Mouse (Mus musculus): ENCODE data around the gene Fgfr2. TPM values are rescaled to one million over a fixed set of nuclear protein-coding genes. Genes with fewer than 3 reads are reported as not detected.

Gene Fgfr2
- polyA plus RNA-seq, 1 experiment from 2014 or later = 24.9 TPM

DNA sequence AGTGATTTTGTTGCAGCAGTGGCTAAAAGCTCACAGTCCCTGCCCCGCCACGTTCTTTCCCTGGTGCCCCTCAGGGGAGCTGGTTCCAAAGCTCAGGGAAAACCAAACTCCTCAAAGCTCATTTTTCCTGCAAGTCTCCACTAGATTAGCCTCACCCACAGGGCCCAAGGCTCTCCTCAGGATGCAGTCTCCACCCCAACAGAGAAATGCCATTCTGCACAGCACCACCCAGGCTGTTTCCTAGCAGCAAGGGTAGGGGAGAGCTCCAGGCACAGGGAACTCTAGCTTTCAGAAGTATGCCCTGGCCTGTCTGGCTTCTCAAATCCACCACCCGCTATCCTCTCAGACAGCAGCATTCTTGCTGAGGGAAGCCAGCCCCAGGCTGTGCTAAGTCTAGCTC lies 888.9 kb downstream of the Fgfr2 start:
- 74% methylated on average over 3 of the region's 3 CpGs for WGBS (ENCODE audit: insufficient replicate concordance)

DNA sequence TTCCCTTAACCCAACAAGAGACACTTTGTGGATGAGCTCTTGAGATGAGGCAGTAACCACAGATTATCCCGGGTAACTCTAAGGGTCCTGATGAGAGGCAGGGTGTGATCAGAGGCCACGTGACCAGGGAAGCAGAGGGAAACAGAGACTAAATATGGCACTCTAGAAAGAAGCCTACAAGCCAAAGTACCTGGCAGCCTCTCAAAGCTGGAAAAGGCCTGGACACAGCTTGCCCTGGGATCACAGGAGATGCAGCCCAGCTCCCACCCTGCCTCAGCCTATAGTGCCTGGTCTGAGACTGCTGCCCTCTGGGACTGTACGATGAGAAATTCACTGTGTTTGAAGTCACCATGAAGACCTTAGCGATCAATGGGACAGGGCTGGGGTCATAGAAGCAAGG lies 889.4 kb downstream of the Fgfr2 start:
- Histone ChIP-seq H3K27me3 (ENCODE audit: control insufficient read depth, insufficient read depth, low read length) (no peaks in the 10 kb centered on the region), H3K9me3 (replicated peaks; ENCODE audit: control insufficient read depth, low read length) (no peaks in the 10 kb centered on the region), H3K9ac (ENCODE audit: low read depth, low read length) (no peak overlapping the region), H3K36me3 (ENCODE audit: control insufficient read depth, insufficient read depth, low read length) (no peaks in the 10 kb centered on the region), H3K4me1 (ENCODE audit: control insufficient read depth, insufficient read depth, low read length) (no peaks in the 10 kb centered on the region; the same call in 1 of the 2 replicates), H3K4me2 (no peak overlapping the region), H3K27ac (ENCODE audit: low read depth, low read length) (no peak overlapping the region), H3K4me3 (ENCODE audit: low read depth, low read length) (no peak overlapping the region)
- ATAC-seq (replicated peaks; ENCODE audit: insufficient number of reproducible peaks, low FRiP score, low TSS enrichment) = no peak
- WGBS (ENCODE audit: insufficient replicate concordance) = 70% methylated on average over 4 of the region's 4 CpGs

More for the DNA sequence above, 888.9 kb downstream of the Fgfr2 start:
- ATAC-seq (replicated peaks; ENCODE audit: insufficient number of reproducible peaks, low FRiP score, low TSS enrichment) = no peak
- no peak overlapping the region for H3K4me2 ChIP-seq
- H3K36me3 ChIP-seq (ENCODE audit: control insufficient read depth, insufficient read depth, low read length) = no peaks in the 10 kb centered on the region
- H3K9me3 ChIP-seq (replicated peaks; ENCODE audit: control insufficient read depth, low read length) = no peaks in the 10 kb centered on the region
- H3K27ac ChIP-seq (ENCODE audit: low read depth, low read length) = no peak overlapping the region
- H3K9ac ChIP-seq (ENCODE audit: low read depth, low read length) = no peak overlapping the region
- H3K4me1 ChIP-seq (ENCODE audit: control insufficient read depth, insufficient read depth, low read length) = no peaks in the 10 kb centered on the region; the same call in 1 of the 2 replicates
- no peak overlapping the region for H3K4me3 ChIP-seq (ENCODE audit: low read depth, low read length)
- no peaks in the 10 kb centered on the region for H3K27me3 ChIP-seq (ENCODE audit: control insufficient read depth, insufficient read depth, low read length)

DNA sequence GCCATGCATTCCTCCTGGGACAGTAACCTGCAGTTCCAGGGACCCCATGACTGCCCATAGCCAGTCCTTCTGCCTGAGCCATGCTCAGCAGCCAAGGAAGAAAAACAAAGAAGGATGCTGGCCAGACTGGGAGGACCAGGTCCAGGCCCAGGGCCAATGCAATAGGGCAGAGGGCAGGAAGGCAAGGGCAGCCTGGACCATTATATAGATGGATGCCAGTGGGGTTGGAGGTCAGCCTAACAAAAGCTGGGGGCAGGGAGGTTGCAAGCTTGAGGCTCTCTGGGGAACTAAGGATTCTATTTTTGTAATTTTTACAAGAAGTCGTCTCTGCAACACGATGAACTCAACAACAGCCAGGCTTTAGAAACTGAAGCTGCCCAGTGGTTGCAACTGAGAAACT lies 890.2 kb downstream of the Fgfr2 start:
- H3K4me2 ChIP-seq = no peak overlapping the region
- H3K27me3 ChIP-seq (ENCODE audit: control insufficient read depth, insufficient read depth, low read length) = no peaks in the 10 kb centered on the region
- H3K4me3 ChIP-seq (ENCODE audit: low read depth, low read length) = no peak overlapping the region
- H3K36me3 ChIP-seq (ENCODE audit: control insufficient read depth, insufficient read depth, low read length) = no peaks in the 10 kb centered on the region
- 53% methylated on average over 2 of the region's 2 CpGs for WGBS (ENCODE audit: insufficient replicate concordance)
- H3K27ac ChIP-seq (ENCODE audit: low read depth, low read length) = no peak overlapping the region
- H3K4me1 ChIP-seq (ENCODE audit: control insufficient read depth, insufficient read depth, low read length) = no peaks in the 10 kb centered on the region; the same call in 1 of the 2 replicates
- no peaks in the 10 kb centered on the region for H3K9me3 ChIP-seq (replicated peaks; ENCODE audit: control insufficient read depth, low read length)
- ATAC-seq (replicated peaks; ENCODE audit: insufficient number of reproducible peaks, low FRiP score, low TSS enrichment) = no peak
- no peak overlapping the region for H3K9ac ChIP-seq (ENCODE audit: low read depth, low read length)

GRCm38 (mm10) chr7:132231476-132231875 lies 891.7 kb downstream of the Fgfr2 start:
- Histone ChIP-seq H3K36me3 (ENCODE audit: control insufficient read depth, insufficient read depth, low read length) (no peaks in the 10 kb centered on the region), H3K9ac (ENCODE audit: low read depth, low read length) (no peak overlapping the region), H3K9me3 (replicated peaks; ENCODE audit: control insufficient read depth, low read length) (no peaks in the 10 kb centered on the region), H3K4me1 (ENCODE audit: control insufficient read depth, insufficient read depth, low read length) (no peaks in the 10 kb centered on the region), H3K27me3 (ENCODE audit: control insufficient read depth, insufficient read depth, low read length) (no peaks in the 10 kb centered on the region), H3K4me2 (no peak overlapping the region), H3K27ac (ENCODE audit: low read depth, low read length) (no peak overlapping the region), H3K4me3 (ENCODE audit: low read depth, low read length) (no peak overlapping the region)
- WGBS (ENCODE audit: insufficient replicate concordance) = 76% methylated on average over 3 of the region's 3 CpGs
- no peak for ATAC-seq (replicated peaks; ENCODE audit: insufficient number of reproducible peaks, low FRiP score, low TSS enrichment)

DNA sequence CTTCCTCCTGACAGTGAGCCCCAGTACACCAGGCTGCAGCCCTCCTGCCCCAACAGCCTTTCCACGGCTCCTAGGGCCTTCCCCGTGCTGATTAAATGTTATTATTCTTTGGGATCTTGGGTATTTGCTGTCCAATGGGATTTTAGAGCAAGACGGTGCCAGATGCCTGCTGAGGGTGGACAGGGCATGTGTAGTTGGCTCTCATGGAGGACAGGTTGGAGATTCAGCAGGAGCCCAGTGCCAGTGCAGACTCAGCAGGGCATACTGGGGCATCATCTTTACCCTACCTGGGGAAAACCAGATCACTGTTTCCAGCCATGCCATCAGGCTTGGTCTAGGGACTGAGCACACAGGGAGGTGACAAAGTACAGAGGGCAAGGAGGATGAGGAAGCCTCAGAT lies 892.2 kb downstream of the Fgfr2 start:
- H3K4me1 ChIP-seq (ENCODE audit: control insufficient read depth, insufficient read depth, low read length) = no peaks in the 10 kb centered on the region
- H3K4me2 ChIP-seq = no peak overlapping the region
- no peak for ATAC-seq (replicated peaks; ENCODE audit: insufficient number of reproducible peaks, low FRiP score, low TSS enrichment)
- H3K9me3 ChIP-seq (replicated peaks; ENCODE audit: control insufficient read depth, low read length) = no peaks in the 10 kb centered on the region
- H3K27ac ChIP-seq (ENCODE audit: low read depth, low read length) = no peak overlapping the region
- H3K9ac ChIP-seq (ENCODE audit: low read depth, low read length) = no peak overlapping the region
- H3K36me3 ChIP-seq (ENCODE audit: control insufficient read depth, insufficient read depth, low read length) = no peaks in the 10 kb centered on the region
- H3K27me3 ChIP-seq (ENCODE audit: control insufficient read depth, insufficient read depth, low read length) = no peaks in the 10 kb centered on the region
- 72% methylated on average over 3 of the region's 3 CpGs for WGBS (ENCODE audit: insufficient replicate concordance)
- H3K4me3 ChIP-seq (ENCODE audit: low read depth, low read length) = no peak overlapping the region

- no peak overlapping the region for H3K27ac ChIP-seq (ENCODE audit: low read depth, low read length)
- 70% methylated on average over 8 of the region's 8 CpGs for WGBS (ENCODE audit: insufficient replicate concordance)
- no peak overlapping the region for H3K4me2 ChIP-seq
- no peak overlapping the region for H3K4me3 ChIP-seq (ENCODE audit: low read depth, low read length)
- no peaks in the 10 kb centered on the region for H3K9me3 ChIP-seq (replicated peaks; ENCODE audit: control insufficient read depth, low read length)
- H3K27me3 ChIP-seq (ENCODE audit: control insufficient read depth, insufficient read depth, low read length) = peaks cover 5% of the 10 kb centered on the region; the same call in 1 of the 2 replicates
- no peak overlapping the region for H3K9ac ChIP-seq (ENCODE audit: low read depth, low read length)
- no peaks in the 10 kb centered on the region for H3K36me3 ChIP-seq (ENCODE audit: control insufficient read depth, insufficient read depth, low read length)
- H3K4me1 ChIP-seq (ENCODE audit: control insufficient read depth, insufficient read depth, low read length) = no peaks in the 10 kb centered on the region
- no peak for ATAC-seq (replicated peaks; ENCODE audit: insufficient number of reproducible peaks, low FRiP score, low TSS enrichment)
Observed at GRCm38 (mm10) chr7:132227075-132227640, 896.0 kb downstream of the Fgfr2 start.

GRCm38 (mm10) chr7:132226379-132227074 lies 896.6 kb downstream of the Fgfr2 start:
- no peak; the same call in 1 of the 2 replicates for ATAC-seq (replicated peaks; ENCODE audit: insufficient number of reproducible peaks, low FRiP score, low TSS enrichment)
- Histone ChIP-seq H3K4me3 (ENCODE audit: low read depth, low read length) (no peak overlapping the region), H3K36me3 (ENCODE audit: control insufficient read depth, insufficient read depth, low read length) (no peaks in the 10 kb centered on the region), H3K4me1 (ENCODE audit: control insufficient read depth, insufficient read depth, low read length) (no peaks in the 10 kb centered on the region), H3K27me3 (ENCODE audit: control insufficient read depth, insufficient read depth, low read length) (peaks cover 5% of the 10 kb centered on the region; the same call in 1 of the 2 replicates), H3K27ac (ENCODE audit: low read depth, low read length) (no peak overlapping the region), H3K9ac (ENCODE audit: low read depth, low read length) (no peak overlapping the region), H3K9me3 (replicated peaks; ENCODE audit: control insufficient read depth, low read length) (no peaks in the 10 kb centered on the region), H3K4me2 (no peak overlapping the region)
- WGBS (ENCODE audit: insufficient replicate concordance) = 58% methylated on average over 6 of the region's 6 CpGs

DNA sequence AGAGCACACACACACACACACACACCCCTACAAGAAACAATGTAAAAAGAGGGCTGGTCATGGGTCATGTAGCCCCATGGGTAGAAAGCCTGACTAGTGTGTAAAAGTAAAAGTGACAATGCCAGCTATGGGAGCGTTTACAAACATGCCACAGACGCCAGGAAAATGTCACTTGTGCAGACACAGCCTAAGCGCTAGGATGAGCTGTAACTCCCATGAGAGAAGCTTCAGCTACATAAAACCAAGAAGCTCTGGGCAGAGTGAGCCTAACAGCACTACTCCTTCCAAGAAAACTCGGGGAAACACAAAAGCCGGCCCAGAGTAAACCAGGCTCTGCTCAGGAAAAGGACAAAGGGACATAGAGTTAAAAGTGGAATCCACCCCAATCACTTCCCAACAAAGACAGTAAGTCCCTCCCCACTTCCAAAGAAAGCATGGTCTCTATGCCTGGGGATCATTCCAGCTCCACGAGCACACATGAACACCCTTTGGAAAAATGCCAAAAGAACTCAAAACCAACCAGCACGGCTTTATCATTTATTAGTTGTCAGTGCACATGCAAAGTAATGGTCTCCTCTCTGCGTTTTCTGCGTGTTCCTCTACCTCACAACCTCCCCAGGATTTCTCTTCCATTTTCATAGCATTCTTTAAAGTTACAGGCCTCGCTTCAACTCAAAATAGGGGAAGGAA lies 899.6 kb downstream of the Fgfr2 start:
- no peak for ATAC-seq (replicated peaks; ENCODE audit: insufficient number of reproducible peaks, low FRiP score, low TSS enrichment)
- 61% methylated on average over 10 of the region's 10 CpGs for WGBS (ENCODE audit: insufficient replicate concordance)
- H3K36me3 ChIP-seq (ENCODE audit: control insufficient read depth, insufficient read depth, low read length) = no peaks in the 10 kb centered on the region
- H3K9ac ChIP-seq (ENCODE audit: low read depth, low read length) = no peak overlapping the region
- no peaks in the 10 kb centered on the region for H3K4me1 ChIP-seq (ENCODE audit: control insufficient read depth, insufficient read depth, low read length)
- no peaks in the 10 kb centered on the region for H3K9me3 ChIP-seq (replicated peaks; ENCODE audit: control insufficient read depth, low read length)
- H3K4me2 ChIP-seq = no peak overlapping the region
- no peak overlapping the region for H3K4me3 ChIP-seq (ENCODE audit: low read depth, low read length)
- peaks cover 5% of the 10 kb centered on the region; the same call in 1 of the 2 replicates for H3K27me3 ChIP-seq (ENCODE audit: control insufficient read depth, insufficient read depth, low read length)
- H3K27ac ChIP-seq (ENCODE audit: low read depth, low read length) = no peak overlapping the region

Measured in heart, embryonic 11.5 days (tissue).